Mouse (Mus musculus): ENCODE data around the gene Ttc29.

Gene Ttc29

DNA sequence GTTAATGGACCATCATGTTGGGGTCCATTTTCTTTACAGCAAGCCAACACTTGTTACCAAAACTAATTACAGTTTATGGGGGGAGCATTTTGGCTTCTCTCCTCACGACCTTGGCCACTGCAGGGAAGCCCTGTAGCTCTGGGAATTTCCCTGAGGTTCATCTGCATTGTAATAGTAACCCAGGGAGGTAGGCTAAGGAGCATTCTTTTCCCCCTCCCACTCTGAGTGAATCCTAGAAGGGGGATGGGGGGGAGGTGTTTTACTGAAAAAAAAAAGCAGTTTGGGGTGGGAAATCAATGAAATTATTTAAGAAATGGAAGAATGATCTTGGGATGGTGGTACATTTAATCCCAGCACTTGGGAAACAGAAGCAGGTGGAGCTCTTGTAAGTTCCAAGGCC is 210.8 kb downstream of the Ttc29 start:
- DNase-seq (ENCODE audit: low read depth, low spot score), result no peak

DNA sequence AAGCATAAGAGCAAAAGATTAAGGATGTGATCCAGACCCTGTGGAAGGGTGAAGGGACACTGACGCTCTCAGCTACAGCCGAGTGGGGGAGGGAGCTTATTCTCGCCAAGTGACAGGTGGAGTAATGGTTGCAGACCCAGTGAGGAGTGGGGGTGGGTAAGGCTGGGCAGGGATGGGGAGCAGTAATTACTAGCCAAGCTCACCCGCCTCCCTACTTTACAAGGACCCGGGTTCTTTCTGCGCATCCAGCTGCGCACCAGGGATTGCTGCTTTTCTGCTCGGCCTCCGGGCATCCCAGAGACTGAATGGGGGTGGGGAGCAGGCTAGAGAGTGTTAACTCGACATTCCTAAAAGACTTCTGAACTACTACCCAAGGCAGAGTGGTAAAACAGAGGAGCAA is 213.4 kb downstream of the Ttc29 start:
- no peak for DNase-seq (ENCODE audit: low read depth, low spot score)

DNA sequence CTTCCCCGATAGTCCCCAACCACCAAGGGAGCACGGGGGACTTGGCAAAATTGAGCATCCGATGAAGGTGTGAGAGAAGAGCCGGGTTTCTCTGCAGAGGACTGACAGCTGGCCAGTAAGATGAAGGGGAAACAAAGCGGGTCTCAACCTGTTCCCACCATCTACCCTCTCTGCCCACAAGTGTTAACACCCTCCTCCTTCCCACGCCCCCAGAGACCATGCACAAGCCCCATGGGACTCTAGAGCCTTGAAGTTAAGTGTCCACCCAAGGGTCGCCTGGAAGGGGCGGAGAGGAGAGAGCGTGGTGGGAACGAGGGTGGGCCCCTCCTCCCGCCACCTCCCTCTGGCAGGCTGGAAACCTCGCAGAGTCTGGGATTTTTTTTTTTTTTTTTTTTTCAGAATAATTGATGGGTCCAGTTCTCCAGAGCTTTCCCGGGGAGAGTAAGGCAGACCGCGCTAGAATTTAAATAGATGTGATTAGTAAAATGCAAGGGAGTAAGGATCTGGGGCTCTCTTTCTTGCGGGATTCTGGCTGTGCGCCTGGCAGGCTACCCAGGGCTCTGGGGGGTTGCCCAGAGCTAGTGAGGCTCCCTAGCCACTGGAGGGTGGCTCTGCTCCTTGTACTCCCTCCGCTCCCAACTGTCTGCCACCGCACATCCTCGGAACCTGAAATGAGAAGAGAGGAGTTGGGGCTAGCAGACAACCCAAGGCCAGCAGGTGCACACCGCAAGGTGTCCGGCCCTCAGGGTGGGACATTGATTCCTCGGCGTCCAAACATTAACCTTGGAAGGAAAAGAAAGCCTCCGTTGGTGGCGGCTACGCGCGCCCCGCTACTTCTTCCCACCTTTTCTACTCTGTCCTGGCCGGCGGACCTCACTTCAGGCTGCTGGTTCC is 214.0 kb downstream of the Ttc29 start:
- no peak for DNase-seq (ENCODE audit: low read depth, low spot score)

- no peak for DNase-seq (ENCODE audit: low read depth, low spot score)
Measured at GRCm38 (mm10) chr8:78427769-78428130, 214.7 kb downstream of the Ttc29 start.

DNA sequence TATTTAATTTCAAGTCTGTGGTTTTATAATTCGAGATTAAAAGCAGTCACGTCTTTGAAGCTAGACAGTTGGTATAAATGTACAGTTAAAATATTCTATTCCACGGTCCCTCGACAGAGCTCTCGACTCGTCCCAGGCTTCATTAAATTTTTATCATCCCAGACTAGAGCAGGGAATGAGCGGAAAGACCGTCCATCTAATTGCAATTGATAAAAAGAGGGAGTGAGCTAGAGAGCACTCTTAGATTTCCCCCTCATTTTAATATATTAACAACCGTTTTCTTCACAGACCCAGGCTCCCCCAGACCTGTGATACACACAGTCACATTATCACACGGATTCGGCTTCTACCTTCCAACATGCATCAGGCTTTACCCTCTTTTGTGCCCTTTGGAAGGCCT is 215.1 kb downstream of the Ttc29 start:
- DNase-seq (ENCODE audit: low read depth, low spot score), result no peak

DNA sequence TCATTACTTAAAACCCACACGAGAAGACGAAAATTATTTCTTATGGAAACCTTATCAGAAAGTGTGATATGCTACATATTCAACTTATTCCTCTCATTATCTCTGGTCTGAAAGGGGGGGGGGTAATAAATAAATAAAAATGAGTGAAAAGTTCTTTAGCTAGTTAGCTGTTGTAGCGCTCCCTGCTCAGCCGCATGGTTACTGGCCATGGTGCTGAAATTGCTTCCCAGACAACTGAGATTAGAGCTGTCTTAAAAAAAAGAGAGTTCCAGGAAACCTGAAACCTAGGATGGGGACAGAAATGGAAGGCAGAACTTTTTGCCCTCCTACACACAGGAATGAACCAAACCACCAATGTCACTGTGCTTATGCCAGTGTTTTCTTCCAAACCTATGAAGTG is 218.3 kb downstream of the Ttc29 start:
- peak; percentile 68 for DNase-seq (ENCODE audit: low read depth, low spot score)

DNA sequence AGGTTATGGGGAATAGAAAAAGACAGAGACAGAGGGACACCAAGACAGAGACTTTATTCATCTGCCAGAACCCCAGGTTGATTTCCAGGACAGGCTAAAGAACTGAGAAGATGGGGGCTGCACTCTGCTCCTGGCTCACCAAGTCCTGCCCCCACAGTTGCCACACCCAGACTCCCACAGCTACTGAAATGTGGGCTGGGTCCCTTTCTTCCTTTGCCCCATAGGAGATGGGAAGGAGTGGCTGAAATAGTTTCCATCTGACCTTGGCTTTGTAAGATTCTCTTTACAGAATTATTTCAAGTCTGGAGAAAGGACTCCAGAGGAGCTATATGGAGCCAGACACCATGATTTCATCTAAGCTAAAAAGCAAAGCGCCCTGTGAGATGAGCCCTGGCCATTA is 219.4 kb downstream of the Ttc29 start:
- no peak for DNase-seq (ENCODE audit: low read depth, low spot score)

DNA sequence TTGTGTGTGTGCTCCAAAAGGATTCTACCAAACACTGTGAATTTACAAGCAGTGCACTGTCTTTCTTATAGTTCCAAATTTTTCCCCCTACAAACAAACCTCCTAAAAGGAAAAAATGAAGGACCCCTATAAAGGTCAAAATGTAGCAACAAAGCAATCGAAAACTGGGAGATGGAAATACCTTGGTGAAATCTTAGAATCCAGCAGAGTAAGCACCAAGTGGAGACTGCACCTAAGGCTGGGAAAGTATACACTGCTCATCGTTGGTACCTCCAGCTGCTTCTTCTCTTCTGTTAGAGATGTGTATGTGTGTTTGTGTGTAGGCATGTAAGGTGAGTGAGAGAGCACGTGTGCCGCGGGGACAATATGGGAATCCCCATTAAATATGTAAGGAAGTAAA is 220.2 kb downstream of the Ttc29 start:
- no peak for DNase-seq (ENCODE audit: low read depth, low spot score)

DNA sequence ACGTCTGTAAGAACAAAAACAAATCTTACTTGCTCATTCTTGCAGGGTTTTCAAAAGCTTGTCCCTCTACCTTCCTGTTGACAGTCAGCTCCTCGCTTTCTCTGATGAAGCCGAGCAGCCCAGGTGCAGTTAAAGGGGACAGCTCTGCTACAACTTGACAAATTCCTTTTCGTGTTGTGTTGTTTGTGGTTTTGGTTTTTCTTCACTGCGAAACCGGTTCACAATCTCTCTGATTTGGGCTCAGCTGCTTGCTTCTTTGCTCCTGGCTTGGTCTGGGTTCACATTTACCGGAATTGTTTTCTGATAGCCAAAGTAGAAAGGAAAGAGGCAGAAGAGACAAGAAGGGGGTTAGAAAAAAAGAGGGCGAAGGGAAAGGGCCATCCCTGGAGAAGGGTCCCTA is 221.2 kb downstream of the Ttc29 start:
- no peak for DNase-seq (ENCODE audit: low read depth, low spot score)

DNA sequence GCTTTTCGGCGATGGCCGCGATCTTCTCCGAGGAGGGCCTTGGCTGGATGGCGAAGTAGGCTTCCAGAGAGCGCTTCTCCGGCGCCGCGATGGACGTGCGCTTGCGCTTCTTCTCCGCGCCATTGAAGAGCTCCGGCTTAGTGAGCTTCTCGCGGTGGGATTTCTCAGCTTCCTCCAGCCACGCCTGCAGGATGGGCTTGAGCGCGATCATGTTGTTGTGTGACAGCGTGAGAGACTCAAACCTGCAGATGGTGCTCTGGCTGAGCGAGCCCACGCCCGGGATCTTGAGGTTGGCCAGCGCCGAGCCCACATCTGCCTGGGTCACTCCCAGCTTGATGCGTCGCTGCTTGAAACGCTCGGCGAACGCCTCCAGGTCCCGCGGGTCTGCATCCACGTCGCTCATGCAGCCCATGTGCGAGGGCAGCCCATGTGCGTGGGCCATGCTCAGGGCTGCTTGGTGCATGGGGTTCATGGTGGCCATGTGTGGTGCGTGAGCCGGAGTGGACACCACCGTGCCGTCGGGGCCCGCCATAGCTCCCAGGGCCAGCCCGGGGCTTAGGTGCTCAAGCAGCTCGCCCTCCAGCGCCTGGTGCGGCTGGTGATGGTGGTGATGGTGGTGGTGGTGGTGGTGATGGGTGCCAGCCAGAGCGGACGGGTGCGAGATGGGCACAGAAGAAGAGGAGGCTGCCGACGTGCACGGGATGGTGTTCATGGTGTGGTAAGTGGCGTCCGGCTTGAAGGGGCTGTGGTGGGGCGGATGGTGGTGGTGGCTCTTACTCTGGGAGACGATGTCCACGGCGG is 221.9 kb downstream of the Ttc29 start:
- no peak for DNase-seq (ENCODE audit: low read depth, low spot score)

DNA sequence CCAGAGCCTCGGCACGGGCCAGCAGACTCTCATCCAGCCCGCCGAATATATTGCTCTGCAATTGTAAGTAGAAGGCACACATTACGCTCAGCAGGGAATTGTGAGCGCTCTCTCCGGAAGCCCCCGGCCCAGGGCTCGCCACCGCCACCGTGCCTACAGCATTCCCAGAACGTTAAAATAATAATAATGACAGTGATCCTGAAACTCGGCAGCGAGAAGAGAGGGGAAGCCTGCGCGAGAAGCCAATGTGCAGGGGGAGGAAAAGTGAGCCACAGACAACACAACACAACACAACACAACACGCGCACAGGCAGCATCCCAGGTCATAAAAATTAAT is 222.5 kb downstream of the Ttc29 start:
- no peak for DNase-seq (ENCODE audit: low read depth, low spot score)

DNA sequence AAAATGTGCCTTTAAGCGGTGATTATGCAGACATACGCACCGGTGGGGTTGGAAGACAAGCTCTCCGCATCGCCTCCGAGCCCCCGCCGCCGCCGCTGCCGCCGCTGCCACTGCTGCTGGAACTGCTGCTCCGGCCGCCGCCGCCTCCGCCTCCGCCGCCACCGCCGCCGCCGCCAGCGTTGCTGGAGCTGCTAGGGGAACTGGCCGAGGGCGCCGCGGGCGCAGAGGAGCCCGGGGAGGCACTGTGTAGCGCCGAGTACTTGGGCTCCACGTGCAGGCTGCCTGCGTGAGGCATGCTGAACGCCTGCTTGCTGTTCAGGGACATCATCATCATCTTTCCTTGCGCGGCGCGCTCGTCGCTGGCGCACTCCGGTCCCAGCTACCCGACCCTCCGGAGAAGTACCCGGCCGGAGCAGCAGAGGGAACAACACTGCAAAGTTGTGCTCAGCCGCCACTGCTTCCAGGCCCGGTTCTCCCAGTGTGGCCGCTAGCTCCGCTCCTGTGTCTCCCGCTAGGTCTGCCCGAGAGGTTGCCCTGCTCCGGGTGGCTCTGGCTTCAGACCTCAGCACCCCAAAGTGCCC is 223.1 kb downstream of the Ttc29 start, which contains the start of gene Pou4f2:
TSS of gene Pou4f2 (minus strand) at position 575 of the 581 bp plus-strand sequence.
- no peak for DNase-seq (ENCODE audit: low read depth, low spot score)

- no peak for DNase-seq (ENCODE audit: low read depth, low spot score)
Measured at GRCm38 (mm10) chr8:78436661-78437060, 223.6 kb downstream of the Ttc29 start.

DNA sequence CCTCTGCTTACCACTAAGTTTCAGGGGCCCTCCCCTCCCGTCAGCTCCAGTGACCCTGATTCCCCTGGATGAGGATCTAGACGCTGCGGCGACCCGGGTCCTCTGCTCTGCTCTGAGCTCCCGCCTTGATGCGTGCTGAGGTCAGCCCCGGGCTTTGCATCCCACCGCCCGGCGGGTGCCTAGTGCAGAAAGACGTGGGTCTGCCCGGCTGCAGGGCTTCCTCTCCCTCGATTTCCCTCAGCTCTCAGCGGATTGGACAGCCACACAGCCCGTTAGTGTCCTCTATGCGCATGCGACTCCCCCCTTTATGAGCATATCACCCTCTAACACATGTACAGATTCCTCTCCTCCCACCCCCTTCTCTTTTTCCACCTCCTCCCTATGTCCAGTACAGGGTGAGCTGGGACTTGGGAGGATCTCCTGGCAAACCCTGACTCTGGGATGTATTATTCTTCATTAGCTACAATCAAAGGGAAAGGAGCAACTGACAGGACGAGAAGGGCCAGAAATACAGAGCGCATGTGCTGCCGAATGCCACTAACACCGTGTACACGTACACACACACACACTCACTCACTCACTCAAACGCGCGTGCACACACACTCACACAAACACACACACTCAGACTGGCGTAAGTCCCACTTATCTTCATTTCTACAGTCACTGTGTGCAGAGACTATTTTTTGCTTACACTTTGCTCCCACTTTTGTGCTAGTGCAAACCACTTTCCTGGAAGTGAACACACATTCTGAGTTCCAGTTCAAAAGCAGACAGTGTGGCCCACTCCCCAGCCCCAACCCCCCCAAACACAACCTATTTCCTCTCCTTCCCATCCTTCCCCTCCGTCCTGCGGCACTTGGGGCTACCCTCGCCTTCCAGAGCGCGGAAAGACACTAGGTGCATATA is 224.3 kb downstream of the Ttc29 start:
- no peak for DNase-seq (ENCODE audit: low read depth, low spot score)

- peak; percentile 57 for DNase-seq (ENCODE audit: low read depth, low spot score)
Measured at GRCm38 (mm10) chr8:78438121-78438520, 225.0 kb downstream of the Ttc29 start.

DNA sequence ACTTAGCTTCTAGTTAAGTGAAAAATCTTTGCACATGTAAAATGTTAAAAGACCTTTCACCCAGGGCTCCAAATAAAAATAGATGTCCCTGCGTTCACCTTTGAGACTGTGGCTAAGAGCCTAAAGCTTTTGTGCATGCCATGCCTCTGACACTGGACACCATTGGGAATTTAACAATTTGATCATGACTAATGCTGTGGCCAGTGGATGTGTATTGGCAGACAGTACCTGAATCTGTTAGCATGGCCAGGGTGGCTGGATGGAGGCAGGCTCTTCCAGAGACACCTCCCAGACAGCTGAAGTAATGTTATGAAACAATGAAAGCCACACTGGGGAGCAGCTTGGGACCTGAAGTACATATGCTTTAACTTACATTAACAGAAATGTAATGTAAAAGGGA is 229.7 kb downstream of the Ttc29 start:
- no peak for DNase-seq (ENCODE audit: low read depth, low spot score)
